Mouse (Mus musculus) heart, adult 2 months (tissue): ENCODE measurements around the gene Hmox2. TPM values are rescaled to one million over a fixed set of nuclear protein-coding genes. Genes with fewer than 3 reads are reported as not detected.

Experiments
- DNase-seq, 2 experiments: peaks; one replicate each; pipeline ENCODE4 v3.0.0; 2021
- H3K27ac ChIP-seq: fragments of 200-600 bp; 2 replicates; pipeline ENCODE4 v1.8.1; 2022
- H3K27me3 ChIP-seq: fragments of 200-500 bp; 2 replicates; pipeline ENCODE4 v1.6.1; 2012; ENCODE audit warnings: mild to moderate bottlenecking, low read length, inconsistent platforms, mixed read lengths; ENCODE audit not compliant: control insufficient read depth, insufficient read depth
- H3K36me3 ChIP-seq: fragments of 200-500 bp; 2 replicates; pipeline ENCODE4 v1.6.1; 2012; ENCODE audit warnings: low read length, inconsistent platforms; ENCODE audit not compliant: control insufficient read depth, insufficient read depth
- H3K4me1 ChIP-seq: fragments of 200-500 bp; 2 replicates; pipeline ENCODE4 v1.6.1; 2011; ENCODE audit warnings: low read length; ENCODE audit not compliant: control insufficient read depth, insufficient read depth
- H3K4me3 ChIP-seq: fragments of 200-600 bp; 2 replicates; pipeline ENCODE4 v1.8.1; 2022
- H3K79me2 ChIP-seq: fragments of 200-500 bp; replicated peaks from 2 replicates; pipeline ENCODE4 v1.6.1; 2012; ENCODE audit warnings: mild to moderate bottlenecking, inconsistent platforms, low read length, moderate library complexity, mixed read lengths; ENCODE audit not compliant: control insufficient read depth, insufficient read depth
- H3K9ac ChIP-seq: fragments of 200-500 bp; 2 replicates; pipeline ENCODE4 v1.6.1; 2012; ENCODE audit warnings: low read depth, mild to moderate bottlenecking, control low read depth, inconsistent platforms, low read length, mixed read lengths
- CTCF ChIP-seq: fragments of 200-600 bp; IDR thresholded peaks from 2 replicates; pipeline ENCODE4 v1.8.1; 2022; ENCODE audit warnings: antibody characterized with exemption, mild to moderate bottlenecking, moderate library complexity
- EP300 ChIP-seq: fragments of 200-500 bp; IDR thresholded peaks from 2 replicates; pipeline ENCODE4 v1.6.1; 2011; ENCODE audit warnings: low read depth, low read length, control low read depth; ENCODE audit not compliant: insufficient read depth
- POLR2A ChIP-seq: fragments of 200-500 bp; IDR thresholded peaks from 2 replicates; pipeline ENCODE4 v1.6.1; 2011; ENCODE audit warnings: mild to moderate bottlenecking, low read depth, low read length, control low read depth; ENCODE audit not compliant: insufficient read depth
- WGBS: fragments of 180-500 bp; shearing (Covaris S2); methylation state at CpG from one replicate; pipeline ENCODE4 v1.1.7; 2018; 5-methylcytosine and 5-hydroxymethylcytosine counted together
- intact Hi-C: fragments of 180-260 bp; cut with DNase I; formaldehyde crosslinking; loops from one replicate; pipeline ENCODE4 v1.15.1; 2025
- polyA plus RNA-seq: library from polyadenylated mRNA; depleted of rRNA; stranded (reverse); fragments of >200 nt; gene quantifications from 2 replicates; pipeline ENCODE4 v1.2.3, GENCODE M21; 2012; rRNA removed
- total RNA-seq, 2 experiments: library from RNA; stranded (reverse); gene quantifications; 2 replicates each; pipeline ENCODE4 v1.2.3; 2021

Gene Hmox2
- total and polyA plus RNA-seq, 3 experiments = 38.3 to 84.9 (median 72.4) TPM

- Histone ChIP-seq H3K27me3 (no peaks in the 10 kb centered on the region), H3K4me1 (peaks cover 8% of the 10 kb centered on the region), H3K4me3 (peak within 1 kb of the TSS; percentile 84), H3K79me2 (peaks cover 4% of the 10 kb centered on the region; the same call in 1 of the 2 replicates), H3K36me3 (peaks cover 23% of the 10 kb centered on the region), H3K9ac (peak within 1 kb of the TSS; percentile 95), H3K27ac (peak within 1 kb of the TSS; percentile 100)
- WGBS = 1% methylated on average over 51 of the region's 51 CpGs
- intact Hi-C loops = loop anchor here (2.0 to 10.0 kb wide), 6 partner anchors 19 to 235 kb away; partner anchors contain the start of genes Coro7, Hmox2 and Tfap4
- 0 out of 2 replicates have a peak, but pooled peaks have one; percentile 16 for TF ChIP-seq EP300
- peak; percentile 68 for TF ChIP-seq POLR2A
- TF ChIP-seq CTCF = no peak
- peak; percentile 96 to 97 for DNase-seq
These were observed 63.8 kb downstream of the Hmox2 start, which contains the start of gene Cdip1 for GRCm38 (mm10) chr16:4789810-4790559. TSS of gene Cdip1 (minus strand) at chr16:4790292.

GRCm38 (mm10) chr16:4791332-4791731 is 65.2 kb downstream of the Hmox2 start:
- Histone ChIP-seq H3K4me3 (no peak overlapping the region), H3K27me3 (no peaks in the 10 kb centered on the region), H3K36me3 (peaks cover 16% of the 10 kb centered on the region), H3K79me2 (peaks cover 2% of the 10 kb centered on the region; the same call in 1 of the 2 replicates), H3K27ac (no peak overlapping the region), H3K4me1 (peaks cover 6% of the 10 kb centered on the region), H3K9ac (no peak overlapping the region)
- 29% methylated on average over 2 of the region's 2 CpGs for WGBS
- intact Hi-C loops = loop anchor here (1.0 to 5.0 kb wide), 4 partner anchors 71 to 161 kb away; partner anchors contain the start of gene Coro7
- TF ChIP-seq CTCF (peak; percentile 82), EP300 (no peak)
- no peak for DNase-seq

- no peak overlapping the region for H3K27ac ChIP-seq
- no peak overlapping the region for H3K9ac ChIP-seq
- no peak overlapping the region for H3K4me3 ChIP-seq
- no peak for DNase-seq
- H3K79me2 ChIP-seq = no peaks in the 10 kb centered on the region
- no peaks in the 10 kb centered on the region for H3K36me3 ChIP-seq
- no peaks in the 10 kb centered on the region for H3K27me3 ChIP-seq
- no peaks in the 10 kb centered on the region for H3K4me1 ChIP-seq
- TF ChIP-seq CTCF (no peak), EP300 (no peak), POLR2A (no peak)
- 80% methylated on average over 4 of the region's 4 CpGs for WGBS
- intact Hi-C loops = no loop called here
These were observed 70.5 kb downstream of the Hmox2 start for GRCm38 (mm10) chr16:4796631-4797030.

Other genes starting within 250 kb of the Hmox2 start
- gene Srl, start 184.5 kb upstream of the Hmox2 start, total RNA-seq = 100 to 1,000 TPM; 771 to 870 TPM
- 276 and 575 TPM in 2 replicates for gene Srl, start 184.5 kb upstream of the Hmox2 start, polyA plus RNA-seq
- gene Tfap4, start 166.5 kb upstream of the Hmox2 start, total RNA-seq = 1 to 10 TPM; 3.2 to 3.4 TPM
- gene Tfap4, start 166.5 kb upstream of the Hmox2 start, polyA plus RNA-seq = 2.4 and 2.9 TPM in 2 replicates
- gene Glis2, start 131.6 kb upstream of the Hmox2 start, total RNA-seq = 10 to 100 TPM; 10.0 to 11.1 TPM
- 17.3 and 23.8 TPM in 2 replicates for gene Glis2, start 131.6 kb upstream of the Hmox2 start, polyA plus RNA-seq
- 100 to 1,000 TPM; 119 to 165 TPM for gene Pam16, start 101.4 kb upstream of the Hmox2 start, total RNA-seq
- gene Pam16, start 101.4 kb upstream of the Hmox2 start, polyA plus RNA-seq = 36.3 and 39.4 TPM in 2 replicates
- gene Vasn, start 86.4 kb upstream of the Hmox2 start, total RNA-seq = 10 to 100 TPM in 1 of 2 experiments, 1 to 10 TPM in 1; 9.2 to 10.5 TPM
- 23.9 and 24.2 TPM in 2 replicates for gene Vasn, start 86.4 kb upstream of the Hmox2 start, polyA plus RNA-seq
- 100 to 1,000 TPM; 138 to 150 TPM for gene Dnaja3, start 86.4 kb upstream of the Hmox2 start, total RNA-seq
- gene Dnaja3, start 86.4 kb upstream of the Hmox2 start, polyA plus RNA-seq = 80.8 and 104 TPM in 2 replicates
- gene Coro7, start 46.6 kb upstream of the Hmox2 start, total RNA-seq = 10 to 100 TPM; 14.6 to 15.9 TPM
- 20.8 and 22.8 TPM in 2 replicates for gene Coro7, start 46.6 kb upstream of the Hmox2 start, polyA plus RNA-seq
- 1 to 10 TPM; 2.2 to 2.7 TPM for gene Nmral1, start 7.0 kb upstream of the Hmox2 start, total RNA-seq
- gene Nmral1, start 7.0 kb upstream of the Hmox2 start, polyA plus RNA-seq = 3.9 and 4.0 TPM in 2 replicates
- 10 to 100 TPM; 58.4 to 65.6 TPM for gene Cdip1, start 63.9 kb downstream of the Hmox2 start, total RNA-seq
- gene Cdip1, start 63.9 kb downstream of the Hmox2 start, polyA plus RNA-seq = 94.3 and 100 TPM in 2 replicates
- not detected for gene 4930562C15Rik, start 109.1 kb downstream of the Hmox2 start, total RNA-seq
- 0.23 TPM in 1 of 2 replicates, not detected in the other for gene 4930562C15Rik, start 109.1 kb downstream of the Hmox2 start, polyA plus RNA-seq
- 10 to 100 TPM; 17.2 to 18.3 TPM for gene Ubald1, start 154.0 kb downstream of the Hmox2 start, total RNA-seq
- gene Ubald1, start 154.0 kb downstream of the Hmox2 start, polyA plus RNA-seq = 18.2 and 24.5 TPM in 2 replicates
- gene Mgrn1, start 159.9 kb downstream of the Hmox2 start, total RNA-seq = 100 to 1,000 TPM; 148 to 168 TPM
- 274 and 284 TPM in 2 replicates for gene Mgrn1, start 159.9 kb downstream of the Hmox2 start, polyA plus RNA-seq
- gene Nudt16l1, start 212.4 kb downstream of the Hmox2 start, total RNA-seq = 10 to 100 TPM; 16.7 to 17.1 TPM
- 38.9 and 44.5 TPM in 2 replicates for gene Nudt16l1, start 212.4 kb downstream of the Hmox2 start, polyA plus RNA-seq
- 10 to 100 TPM; 11.4 to 12.7 TPM for gene Anks3, start 237.8 kb downstream of the Hmox2 start, total RNA-seq
- gene Anks3, start 237.8 kb downstream of the Hmox2 start, polyA plus RNA-seq = 21.3 and 30.4 TPM in 2 replicates